Comparison of ENCODE assay signal across 8 mouse cellular contexts in genomic region chr7:86211345-86211744, GRCm38 (mm10). TPM values are rescaled to one million over a fixed set of nuclear protein-coding genes. Genes with fewer than 3 reads are reported as not detected.
DNase-seq lines count a peak whose midpoint lies in the region; ATAC-seq and TF ChIP-seq lines count a peak whose summit lies in the region.

No protein-coding gene starts in this region.

- no peak overlapping the region for H3K4me3 ChIP-seq in intestine, embryonic 14.5 days (ENCODE audit: low read depth, low read length)
- H3K4me3 ChIP-seq in intestine, embryonic 16.5 days (ENCODE audit: low read length) = no peak overlapping the region
- no peak overlapping the region for H3K4me3 ChIP-seq in E14TG2a.4 (replicated peaks; ENCODE audit: low read length)
- no peak overlapping the region for H3K4me3 ChIP-seq in limb, embryonic 15.5 days
- H3K4me3 ChIP-seq in heart, embryonic 10.5 days = no peak overlapping the region

- peak; percentile 47; the same call in 1 of the 2 replicates for TF ChIP-seq CTCF in E14TG2a.4 (conservative IDR thresholded peaks at IDR 0.05; ENCODE audit: low read length)

- no peaks in the 10 kb centered on the region for H3K9me3 ChIP-seq in intestine, embryonic 14.5 days (ENCODE audit: control insufficient read depth, low read length)
- no peaks in the 10 kb centered on the region for H3K9me3 ChIP-seq in intestine, embryonic 16.5 days (ENCODE audit: control insufficient read depth, low read length)
- peaks cover 18% of the 10 kb centered on the region for H3K9me3 ChIP-seq in E14TG2a.4 (ENCODE audit: low read length)
- H3K9me3 ChIP-seq in limb, embryonic 15.5 days = no peaks in the 10 kb centered on the region
- no peaks in the 10 kb centered on the region for H3K9me3 ChIP-seq in heart, embryonic 10.5 days

- ATAC-seq in intestine, embryonic 14.5 days (replicated peaks; ENCODE audit: low FRiP score, low TSS enrichment, low read depth) = 0 out of 2 replicates have a peak, but pooled peaks have one; percentile 27
- no peak for ATAC-seq in intestine, embryonic 16.5 days
- ATAC-seq in limb, embryonic 15.5 days (ENCODE audit: insufficient number of reproducible peaks, low FRiP score, low TSS enrichment, low read depth) = peak; percentile 40; the same call in 1 of the 2 replicates
- ATAC-seq in megakaryocyte progenitor cell, adult 5-6 weeks (replicated peaks; ENCODE audit: poor library complexity) = no peak

- H3K9ac ChIP-seq in intestine, embryonic 14.5 days (ENCODE audit: low read length) = no peak overlapping the region
- no peak overlapping the region for H3K9ac ChIP-seq in intestine, embryonic 16.5 days (ENCODE audit: low read depth, low read length)
- H3K9ac ChIP-seq in limb, embryonic 15.5 days = no peak overlapping the region

- no peaks in the 10 kb centered on the region for H3K4me1 ChIP-seq in intestine, embryonic 14.5 days (replicated peaks; ENCODE audit: control insufficient read depth, insufficient read depth, low read length)
- no peaks in the 10 kb centered on the region for H3K4me1 ChIP-seq in intestine, embryonic 16.5 days (ENCODE audit: control insufficient read depth, insufficient read depth, low read length)
- H3K4me1 ChIP-seq in E14TG2a.4 (replicated peaks; ENCODE audit: low read depth, low read length) = no peaks in the 10 kb centered on the region
- no peaks in the 10 kb centered on the region for H3K4me1 ChIP-seq in limb, embryonic 15.5 days
- H3K4me1 ChIP-seq in heart, embryonic 10.5 days = no peaks in the 10 kb centered on the region

- peak; percentile 48 for DNase-seq in intestine, embryonic 14.5 days (ENCODE audit: low spot score)
- peak; percentile 49 for DNase-seq in embryo, embryonic 11 days
- no peak for DNase-seq in heart, embryonic 10.5 days (ENCODE audit: low spot score)
- DNase-seq in layer of hippocampus, postnatal 14 days (ENCODE audit: low spot score in 2 of 2) = no peak

- H3K36me3 ChIP-seq in intestine, embryonic 14.5 days (ENCODE audit: control insufficient read depth, insufficient read depth, low read length) = no peaks in the 10 kb centered on the region
- no peaks in the 10 kb centered on the region for H3K36me3 ChIP-seq in intestine, embryonic 16.5 days (ENCODE audit: control insufficient read depth, insufficient read depth, low read length)
- no peaks in the 10 kb centered on the region for H3K36me3 ChIP-seq in E14TG2a.4 (ENCODE audit: insufficient read depth, low read length)
- no peaks in the 10 kb centered on the region for H3K36me3 ChIP-seq in limb, embryonic 15.5 days
- no peaks in the 10 kb centered on the region for H3K36me3 ChIP-seq in heart, embryonic 10.5 days

- no peaks in the 10 kb centered on the region for H3K27me3 ChIP-seq in intestine, embryonic 14.5 days (replicated peaks; ENCODE audit: control insufficient read depth, insufficient read depth, low read length)
- no peaks in the 10 kb centered on the region for H3K27me3 ChIP-seq in intestine, embryonic 16.5 days (replicated peaks; ENCODE audit: control insufficient read depth, insufficient read depth, low read length)
- no peaks in the 10 kb centered on the region for H3K27me3 ChIP-seq in E14TG2a.4 (ENCODE audit: insufficient read depth, low read length)
- H3K27me3 ChIP-seq in limb, embryonic 15.5 days = no peaks in the 10 kb centered on the region
- H3K27me3 ChIP-seq in heart, embryonic 10.5 days (ENCODE audit: insufficient read depth, poor library complexity, severe bottlenecking) = no peaks in the 10 kb centered on the region

- H3K27ac ChIP-seq in intestine, embryonic 14.5 days (ENCODE audit: low read depth) = no peak overlapping the region
- H3K27ac ChIP-seq in intestine, embryonic 16.5 days (ENCODE audit: low read length) = no peak overlapping the region
- H3K27ac ChIP-seq in limb, embryonic 15.5 days = no peak overlapping the region
- no peak overlapping the region for H3K27ac ChIP-seq in heart, embryonic 10.5 days

- no peak overlapping the region for H3K4me2 ChIP-seq in intestine, embryonic 14.5 days (ENCODE audit: low read length)
- no peak overlapping the region for H3K4me2 ChIP-seq in intestine, embryonic 16.5 days (ENCODE audit: low read depth, low read length)
- H3K4me2 ChIP-seq in limb, embryonic 15.5 days = no peak overlapping the region

RNA-seq across cellular contexts. Expression of gene Vmn2r76, which starts 34.8 kb away (rescaled TPM):
- not detected in 2 replicates for polyA plus RNA-seq in intestine, embryonic 14.5 days (2014; fragmentation: Nextera tagmentation; extraction: Ambion mirVana)
- not detected in 2 replicates for polyA plus RNA-seq in intestine, embryonic 16.5 days (2015; fragmentation: Nextera tagmentation; extraction: Ambion mirVana)
- polyA plus RNA-seq in limb, embryonic 15.5 days (2015; fragmentation: Nextera tagmentation; extraction: Ambion mirVana) = not detected in 2 replicates
- polyA plus RNA-seq in heart, embryonic 10.5 days (2016; fragmentation: Nextera tagmentation; extraction: Ambion mirVana) = not detected in 2 replicates
- total RNA-seq in layer of hippocampus, postnatal 14 days (2021) = not detected
- not detected in 2 replicates for total RNA-seq in megakaryocyte progenitor cell, adult 5-6 weeks (2015)
- not detected in 2 replicates for total RNA-seq in megakaryocyte progenitor cell, adult 5-6 weeks (2017)

RNA-seq across cellular contexts. Expression of gene Vmn2r75, which starts 39.8 kb away (rescaled TPM):
- not detected in 2 replicates for polyA plus RNA-seq in intestine, embryonic 14.5 days (2014; fragmentation: Nextera tagmentation; extraction: Ambion mirVana)
- polyA plus RNA-seq in intestine, embryonic 16.5 days (2015; fragmentation: Nextera tagmentation; extraction: Ambion mirVana) = not detected in 2 replicates
- polyA plus RNA-seq in limb, embryonic 15.5 days (2015; fragmentation: Nextera tagmentation; extraction: Ambion mirVana) = not detected in 2 replicates
- not detected in 2 replicates for polyA plus RNA-seq in heart, embryonic 10.5 days (2016; fragmentation: Nextera tagmentation; extraction: Ambion mirVana)
- not detected for total RNA-seq in layer of hippocampus, postnatal 14 days (2021)
- total RNA-seq in megakaryocyte progenitor cell, adult 5-6 weeks (2015) = not detected in 2 replicates
- not detected in 2 replicates for total RNA-seq in megakaryocyte progenitor cell, adult 5-6 weeks (2017)

Comparison
In these comparisons a context has a peak if more than half of its experiments do, and no peak if none do; other contexts are left out.
1. ATAC-seq: peak in intestine, embryonic 14.5 days (single experiment) and limb, embryonic 15.5 days (single experiment); none in intestine, embryonic 16.5 days (single experiment) and megakaryocyte progenitor cell, adult 5-6 weeks (single experiment).
2. DNase-seq: peak in intestine, embryonic 14.5 days (single experiment) and embryo, embryonic 11 days (single experiment); none in heart, embryonic 10.5 days (single experiment) and layer of hippocampus, postnatal 14 days (0 of 2).